Mouse (Mus musculus) thymus, adult 2 months (tissue): ENCODE measurements at regions not wholly inside any gene's neighbourhood (a gene's known extent, or its start where the extent isn't known, plus 50 kb on each side); places are given as distances from the start of the nearest gene placed in this dataset.

Source experiments
- CTCF ChIP-seq: fragments of 200-500 bp; IDR thresholded peaks from 2 replicates; pipeline ENCODE4 v1.5.1; 2012; ENCODE audit warnings: mild to moderate bottlenecking, control low read depth, low read length, moderate library complexity, borderline replicate concordance; ENCODE audit not compliant: control insufficient read depth, poor library complexity, insufficient read depth; ENCODE audit errors: extremely low read depth
- POLR2A ChIP-seq: fragments of 200-500 bp; IDR thresholded peaks from 2 replicates; pipeline ENCODE4 v1.6.1; 2012; ENCODE audit warnings: mild to moderate bottlenecking, low read length, control low read depth, moderate library complexity; ENCODE audit not compliant: control insufficient read depth, poor library complexity, insufficient read depth; ENCODE audit errors: extremely low read depth

GRCm38 (mm10) chr9:32998323-32998722, 362.3 kb downstream of the Ets1 start:
- TF ChIP-seq CTCF (no peak), POLR2A (no peak)
